Mouse (Mus musculus) thymus, postnatal 36 days (tissue): ENCODE measurements around the gene Tmcc3.

Experiments used
- DNase-seq, 2 experiments: peaks; one replicate each; pipeline ENCODE4 v3.0.0; 2022; ENCODE audit warnings: mixed read lengths in 2 of 2

Tmcc3 gene

GRCm38 (mm10) chr10:94311511-94312006 is at the start of gene Tmcc3:
TSS of gene Tmcc3 (plus strand) at chr10:94311949.
- DNase-seq: no peak

- no peak for DNase-seq
Measured at GRCm38 (mm10) chr10:94262646-94263045, 49.1 kb upstream of the Tmcc3 start.

DNA sequence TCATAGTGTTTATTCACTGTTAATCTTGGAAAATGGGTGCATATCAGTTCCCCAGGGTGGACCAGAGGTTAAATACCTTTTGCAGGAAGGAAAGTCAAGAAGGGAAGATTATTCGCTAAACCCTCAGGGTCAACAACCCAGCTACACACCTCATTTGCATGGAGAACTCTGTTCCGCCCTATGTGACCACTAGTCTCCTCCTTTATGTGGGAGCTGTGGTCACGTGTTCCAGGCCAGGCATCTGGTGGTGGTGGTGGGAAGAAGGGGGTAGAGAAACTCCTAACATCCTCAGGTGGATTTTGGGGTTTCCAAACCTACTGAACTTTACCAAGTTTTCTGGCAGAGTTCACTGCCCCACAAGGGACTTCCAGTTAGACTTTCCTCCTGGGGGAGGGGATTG is 48.5 kb upstream of the Tmcc3 start:
- no peak for DNase-seq

GRCm38 (mm10) chr10:94265656-94266542 is 45.9 kb upstream of the Tmcc3 start:
- no peak for DNase-seq

DNA sequence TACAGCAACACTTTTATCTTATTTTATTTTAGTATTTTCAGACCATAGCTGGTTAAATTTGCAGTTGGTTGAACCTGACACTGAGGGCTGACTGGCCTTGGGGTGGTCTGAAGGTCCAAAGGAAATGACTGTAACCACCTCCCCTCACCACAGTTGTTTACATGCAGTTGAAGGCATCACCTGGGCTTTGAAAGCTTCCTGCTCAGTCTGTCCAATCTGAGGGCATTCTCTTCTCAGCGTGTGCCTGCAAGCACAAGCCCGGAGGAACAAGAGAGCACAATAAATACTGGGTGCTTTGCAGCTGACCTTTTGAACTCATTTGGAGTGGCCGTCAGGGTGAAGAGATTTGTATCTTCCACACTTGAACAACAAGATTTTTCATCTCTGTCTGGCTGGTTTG is 36.4 kb upstream of the Tmcc3 start:
- DNase-seq: no peak

DNA sequence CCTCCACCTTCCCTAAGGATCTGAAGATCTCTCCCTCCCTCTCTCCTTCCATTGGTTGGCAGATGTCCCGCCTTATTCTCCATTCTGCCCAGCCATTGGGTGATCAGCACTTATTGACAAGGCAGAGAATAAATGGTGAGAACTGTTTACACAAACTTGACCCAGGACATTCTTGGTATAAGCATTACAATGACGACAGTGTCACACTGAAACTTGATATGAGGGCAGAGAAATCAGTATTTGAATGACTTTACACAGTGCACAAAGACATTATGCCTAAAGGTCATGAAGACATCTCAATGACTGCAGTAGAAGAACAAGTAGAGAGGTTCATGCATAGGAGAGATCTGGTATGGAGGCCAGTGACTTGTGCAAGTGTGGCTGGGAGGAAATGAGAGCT is 35.2 kb upstream of the Tmcc3 start:
- DNase-seq: no peak

- DNase-seq: no peak
Measured at GRCm38 (mm10) chr10:94282179-94282578, 29.6 kb upstream of the Tmcc3 start.

DNA sequence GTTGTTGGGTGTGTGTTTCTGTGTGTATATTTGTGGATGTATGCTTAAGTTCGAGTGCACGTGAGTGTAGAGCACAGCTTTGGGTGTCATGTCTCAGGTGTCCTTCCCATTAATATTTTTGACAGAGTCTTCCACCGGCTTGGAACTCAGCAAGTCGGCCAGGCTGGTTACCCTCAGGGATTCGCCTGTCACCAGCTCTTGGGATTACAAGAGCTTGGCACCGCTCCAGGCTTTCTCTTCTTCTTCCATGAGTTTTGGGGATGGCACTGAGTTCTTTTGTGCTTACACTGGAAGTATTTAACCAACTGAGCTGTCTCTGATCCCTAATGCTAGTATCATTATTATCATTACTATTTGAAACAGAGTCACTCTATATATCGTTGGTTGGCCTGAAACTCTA is 29.0 kb upstream of the Tmcc3 start:
- DNase-seq: no peak

GRCm38 (mm10) chr10:94294437-94294836 is 17.3 kb upstream of the Tmcc3 start:
- DNase-seq: no peak

GRCm38 (mm10) chr10:94294933-94295750 is 16.6 kb upstream of the Tmcc3 start:
- DNase-seq: no peak

GRCm38 (mm10) chr10:94295923-94296605 is 15.7 kb upstream of the Tmcc3 start:
- no peak for DNase-seq

DNA sequence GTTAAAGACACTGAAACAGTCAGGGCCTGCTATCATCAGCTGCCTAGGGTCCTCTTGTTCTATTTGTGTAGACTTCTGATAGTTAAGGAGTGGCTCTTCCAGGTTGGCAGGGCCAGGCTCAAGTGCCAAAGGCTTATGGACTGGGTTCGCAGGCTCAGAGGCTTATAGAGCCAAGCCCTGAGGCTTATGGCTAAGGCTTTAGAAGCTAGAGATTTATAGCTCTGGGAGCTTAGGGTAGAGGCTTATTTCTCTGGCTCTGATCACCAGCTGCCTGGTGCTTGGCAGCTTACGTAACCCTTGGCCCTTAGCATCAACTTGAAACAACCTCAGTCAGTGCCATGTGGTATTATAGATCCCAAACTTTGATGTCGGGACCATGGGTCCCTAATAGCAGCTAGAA is 13.3 kb upstream of the Tmcc3 start, which contains the start of gene Gm4792:
Gm4792 (minus strand) TSS at position 233 of the 400 bp plus-strand sequence.
- DNase-seq: no peak

DNA sequence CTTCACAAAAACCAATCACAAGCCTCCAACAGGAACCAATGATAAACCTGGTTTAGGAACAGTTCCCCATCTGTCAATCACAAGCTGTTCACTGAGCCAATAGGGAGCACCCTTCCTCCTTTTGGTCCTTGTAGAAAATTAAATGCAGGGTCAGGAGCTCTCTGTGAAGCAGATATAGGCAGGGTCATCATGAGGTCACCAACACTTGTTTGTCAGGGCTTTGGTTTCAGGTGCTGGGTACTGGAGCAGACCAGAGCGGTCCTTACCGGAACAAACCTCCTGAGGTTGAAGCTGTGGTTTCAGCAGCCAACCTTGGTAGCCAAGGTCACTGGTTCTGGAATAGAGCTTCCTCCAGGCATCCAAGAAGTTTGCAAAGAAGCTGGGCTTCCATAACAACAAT is 12.4 kb upstream of the Tmcc3 start:
- no peak for DNase-seq

DNA sequence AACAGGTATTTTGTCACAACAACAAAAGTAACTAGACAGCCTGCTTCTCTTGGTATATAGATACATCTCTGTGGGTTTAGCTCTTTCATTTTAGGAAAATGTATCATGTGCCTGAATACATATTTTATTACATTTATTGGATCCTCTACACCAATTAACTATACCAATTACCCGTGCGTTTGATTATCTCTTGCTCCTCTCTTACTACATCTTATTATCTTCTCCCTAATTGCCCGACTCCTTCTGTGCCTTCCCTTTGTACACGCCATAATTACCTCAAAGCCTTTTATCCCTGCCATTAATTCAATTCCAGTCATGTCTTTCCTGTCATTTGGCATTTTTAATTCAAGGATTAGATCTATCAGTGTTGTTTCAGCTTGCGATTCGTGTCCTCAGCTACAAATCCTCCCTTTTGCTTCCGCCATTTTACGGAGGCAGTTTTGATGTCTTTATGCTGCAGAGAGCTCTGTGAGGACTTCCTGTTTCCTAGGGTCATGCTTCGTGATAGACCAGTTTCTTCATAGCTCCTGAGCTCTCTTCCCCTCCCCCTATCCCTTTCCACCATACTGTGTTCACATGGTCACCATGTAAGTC is 7.6 kb upstream of the Tmcc3 start:
- DNase-seq: no peak

DNA sequence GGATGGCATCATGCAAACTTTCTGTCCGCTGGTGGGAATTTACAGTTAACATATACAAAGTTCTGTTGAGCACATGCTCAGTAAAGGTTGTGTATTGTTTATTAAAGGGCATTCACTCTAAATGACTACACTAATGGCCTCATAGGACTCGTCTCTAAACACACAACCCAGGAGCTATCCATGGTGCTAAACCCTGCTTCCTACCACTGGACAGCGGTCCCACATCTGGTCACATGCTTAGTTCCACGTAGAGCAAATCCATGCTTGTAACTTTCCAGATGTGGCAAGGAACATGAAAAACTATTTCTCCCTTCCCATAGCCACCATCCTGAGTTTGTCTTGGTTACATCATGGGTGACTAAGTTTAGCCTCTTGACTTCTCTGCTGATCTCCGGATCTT is 6.2 kb upstream of the Tmcc3 start:
- DNase-seq: no peak

DNA sequence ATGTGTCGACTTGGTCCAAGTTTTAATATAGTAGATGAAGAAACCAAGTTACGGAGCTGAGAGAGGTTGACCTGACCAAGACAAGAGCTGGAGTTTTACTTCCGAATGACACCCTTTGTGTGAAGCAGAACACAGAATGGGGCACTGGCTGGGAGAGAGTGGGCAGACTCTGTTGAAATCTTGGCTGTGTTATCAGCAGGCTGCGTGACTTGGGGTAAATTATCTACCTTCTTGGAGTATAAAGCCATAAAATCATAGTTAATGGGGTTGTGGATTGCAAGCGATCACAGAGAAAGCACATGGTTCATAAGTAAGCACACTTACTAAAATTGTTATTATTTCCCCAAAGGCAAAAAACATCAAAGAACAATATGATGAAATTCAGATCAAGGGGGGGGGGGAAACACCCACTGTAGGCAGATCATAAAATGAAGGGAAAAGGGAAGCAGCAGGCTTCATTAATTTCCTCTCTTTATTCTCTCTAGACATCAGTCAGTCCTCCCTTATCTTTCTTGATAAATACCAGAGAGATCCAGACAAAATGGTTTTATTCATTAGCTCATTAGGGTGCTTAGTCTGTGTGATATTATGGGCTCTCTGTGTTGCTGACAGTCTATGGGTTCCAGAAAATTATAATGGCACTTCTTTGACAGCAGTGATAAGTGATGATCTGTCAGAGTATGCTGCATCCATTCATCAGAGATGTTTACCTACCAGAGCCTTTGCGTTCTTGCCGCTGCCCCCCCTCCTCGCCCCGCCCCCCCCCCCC is 1.1 kb upstream of the Tmcc3 start:
- no peak for DNase-seq

DNA sequence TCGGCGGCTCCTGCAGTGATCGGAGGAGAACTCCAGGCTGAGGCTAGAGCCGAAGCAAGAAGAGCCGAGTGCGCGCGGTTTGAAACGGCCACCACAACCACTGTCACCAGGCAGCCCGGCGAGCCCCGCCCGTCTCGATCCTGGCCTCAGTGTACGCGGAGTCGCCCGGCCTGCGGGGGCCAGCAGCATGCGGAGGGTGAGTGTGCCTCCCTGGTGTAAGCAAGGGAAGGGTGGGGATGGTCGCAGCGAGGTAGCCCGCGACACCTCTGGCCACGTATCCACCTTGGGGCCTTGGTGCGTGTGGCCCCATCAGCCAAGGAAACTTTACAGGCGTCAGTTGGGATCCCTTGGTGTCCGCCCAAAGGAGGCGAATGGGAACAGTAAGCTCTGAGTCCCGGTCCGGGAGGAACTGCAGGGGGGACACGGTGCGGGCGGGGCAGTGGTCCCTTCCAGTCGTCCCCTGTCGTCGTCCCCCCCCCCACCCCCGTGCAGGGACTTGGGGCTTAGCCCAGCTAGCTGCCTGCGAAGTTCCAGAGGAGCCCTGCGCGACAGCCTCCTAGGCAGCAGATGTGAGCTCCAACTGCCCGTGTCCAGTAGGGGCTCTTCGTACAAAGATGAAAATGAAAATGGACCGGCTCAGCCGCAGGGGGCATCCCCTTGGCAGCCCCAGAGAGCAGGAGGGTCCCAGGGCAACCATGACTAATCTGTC is 412 bp downstream of the Tmcc3 start:
- DNase-seq: no peak

- DNase-seq: no peak
Measured at GRCm38 (mm10) chr10:94313146-94313545, 1.4 kb downstream of the Tmcc3 start.

DNA sequence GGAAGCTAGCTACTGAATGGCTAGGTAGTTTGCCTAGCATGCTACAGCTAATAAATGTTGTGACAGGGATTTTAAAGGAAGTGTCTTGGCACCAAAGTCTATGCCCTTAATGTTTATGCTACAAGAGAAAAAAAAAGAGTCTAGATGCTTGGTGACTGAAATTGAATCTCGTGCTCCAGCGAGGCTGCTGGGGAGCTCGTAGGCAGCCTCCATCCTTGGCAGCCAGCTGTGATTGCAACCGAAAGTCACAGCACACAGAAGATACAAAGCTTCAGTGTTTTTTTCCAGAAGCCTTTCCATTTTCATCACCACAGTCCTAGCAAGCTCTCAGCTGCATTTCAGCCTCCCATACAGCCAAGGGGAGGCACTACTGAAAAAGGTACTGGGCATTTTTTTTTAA is 6.8 kb downstream of the Tmcc3 start:
- no peak for DNase-seq

- no peak for DNase-seq
Measured at GRCm38 (mm10) chr10:94329962-94330361, 18.2 kb downstream of the Tmcc3 start.
